Mouse (Mus musculus): ENCODE measurements around the gene Kank4. TPM values are rescaled to one million over a fixed set of nuclear protein-coding genes. Genes with fewer than 3 reads are reported as not detected.
"Not testable (repeated sequence)": the region's sequence is repeated elsewhere in the genome, so short reads cannot be mapped to it uniquely, and the experiment has no call there.

Kank4 gene
- total RNA-seq (2021) = 1 to 10 TPM; 2.3 to 3.3 TPM

- peak in 1 of 2 experiments; percentile 7 for DNase-seq
Observed at GRCm38 (mm10) chr4:98817184-98817911, at the start of gene Kank4. TSS of gene Kank4 (minus strand) at chr4:98817537.

- peak; percentile 20 to 21 for DNase-seq
Observed at GRCm38 (mm10) chr4:98865386-98866237, 48.3 kb upstream of the Kank4 start.

GRCm38 (mm10) chr4:98864546-98864945 lies 47.2 kb upstream of the Kank4 start:
- no peak for DNase-seq

DNA sequence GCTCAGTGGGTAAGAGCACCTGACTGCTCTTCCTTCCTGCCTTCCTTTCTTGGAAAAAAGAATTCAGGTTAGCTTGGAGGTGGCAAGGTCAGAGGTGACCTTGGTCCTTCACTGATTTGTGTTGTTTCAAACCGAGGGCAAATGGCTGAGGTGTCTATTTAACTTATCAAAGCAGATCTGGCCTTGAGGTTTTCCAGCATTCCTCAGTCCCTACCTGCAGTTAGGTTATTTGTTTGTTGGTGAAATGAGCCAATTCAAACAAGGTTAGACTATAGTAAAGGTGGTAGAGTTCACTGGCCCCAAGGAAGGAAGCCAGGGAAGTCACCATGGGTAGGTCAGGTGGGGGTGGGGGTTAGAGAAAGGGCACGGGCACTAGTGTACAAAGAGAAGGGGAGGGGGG lies 46.8 kb upstream of the Kank4 start:
- DNase-seq = no peak

DNA sequence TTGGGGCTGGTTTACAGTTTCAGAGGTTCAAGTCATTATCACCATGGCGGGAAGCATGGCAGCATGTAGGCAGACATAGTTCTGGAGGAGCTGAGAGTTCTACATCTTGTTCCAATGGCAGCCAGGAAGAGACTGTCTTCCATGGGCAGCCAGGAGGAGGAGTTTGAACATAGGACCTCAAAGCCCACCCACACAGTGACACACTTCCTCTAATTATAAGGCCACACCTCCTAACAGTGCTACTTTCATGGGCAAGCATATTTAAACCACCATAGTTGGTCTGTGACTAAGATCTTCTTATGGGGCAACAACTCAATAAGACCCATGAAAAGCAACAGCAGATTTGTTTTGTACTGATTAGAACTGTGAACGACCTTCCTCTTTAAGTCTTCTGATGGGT lies 46.1 kb upstream of the Kank4 start:
- no peak for DNase-seq

DNA sequence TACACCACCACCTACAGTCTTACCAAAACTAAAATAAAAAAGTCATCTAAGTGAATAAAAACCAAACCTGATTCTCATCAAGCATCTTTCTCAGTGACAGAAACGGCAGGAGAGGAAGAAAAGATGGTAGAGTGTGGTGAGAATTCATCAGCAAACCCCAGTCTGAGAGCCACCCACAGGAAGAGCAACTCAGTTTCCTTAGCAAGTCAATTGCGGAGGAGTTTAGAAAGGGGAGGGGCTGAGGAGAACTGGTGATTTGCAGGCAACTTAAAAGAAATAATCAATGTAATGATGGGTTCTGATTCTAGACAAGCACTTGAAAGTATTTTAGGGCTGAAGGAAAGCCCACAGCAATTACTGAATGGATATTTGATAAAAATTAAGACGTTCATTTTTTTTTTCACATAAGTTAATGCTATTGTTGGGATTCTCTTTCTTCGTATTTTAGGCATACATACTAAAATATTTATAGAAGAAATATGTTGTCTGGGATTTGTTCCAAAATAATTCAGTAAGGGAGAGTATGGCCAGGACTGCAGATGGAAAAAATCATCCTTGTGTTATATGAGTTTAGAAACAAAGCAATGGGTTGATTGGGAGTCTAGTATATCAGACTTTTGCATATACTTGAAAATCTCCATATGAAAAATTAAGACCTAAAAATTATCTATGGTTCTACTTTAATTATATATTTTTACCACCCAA lies 41.0 kb upstream of the Kank4 start:
- no peak for DNase-seq

DNA sequence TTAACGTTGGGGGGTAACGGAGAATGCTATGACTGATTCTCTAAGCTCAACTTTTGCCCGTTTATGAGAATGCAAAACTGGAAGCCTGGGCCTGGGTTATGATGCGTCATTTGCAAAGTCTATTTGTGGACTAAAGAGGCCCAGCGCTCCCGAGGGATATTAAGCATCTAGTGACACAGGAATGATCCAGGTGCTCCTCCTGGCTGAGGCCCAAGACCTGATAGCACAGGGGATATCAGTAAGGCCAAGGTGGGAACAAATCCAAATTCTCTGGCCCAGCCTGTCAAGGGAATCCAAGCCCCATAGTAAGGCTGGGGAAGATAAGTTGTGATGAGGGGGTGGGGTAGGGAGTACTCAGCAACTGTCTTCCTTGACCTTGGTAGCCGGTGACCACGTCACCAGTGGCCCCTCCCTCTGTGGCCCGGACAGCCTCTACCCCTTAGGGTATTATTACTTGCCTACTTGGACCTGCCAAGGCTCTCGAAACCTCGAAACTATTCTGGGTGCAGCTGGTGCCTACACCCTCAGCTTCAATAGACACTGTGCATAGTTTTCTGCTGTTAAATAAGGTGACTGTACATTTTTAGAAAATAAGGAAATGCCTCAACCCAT lies 39.8 kb upstream of the Kank4 start:
- no peak for DNase-seq

DNA sequence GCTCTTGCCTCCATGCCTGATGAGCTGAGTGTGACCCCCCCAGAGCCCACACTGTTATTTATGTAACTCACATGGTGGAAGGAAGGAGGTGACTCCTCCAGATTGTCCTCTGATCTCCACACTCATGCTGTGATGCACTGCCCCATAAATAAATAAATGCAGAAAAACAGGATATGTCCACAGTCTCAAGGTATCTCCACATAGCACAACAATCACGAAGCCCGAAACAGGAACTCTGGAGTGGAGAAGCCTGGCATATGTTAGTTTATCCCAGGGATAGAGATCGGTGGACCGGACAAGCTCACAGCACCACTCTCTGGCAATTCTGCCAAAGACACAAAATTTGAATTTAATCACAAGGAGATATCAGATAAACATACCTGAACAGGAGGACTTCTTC lies 36.6 kb upstream of the Kank4 start:
- no peak for DNase-seq

- DNase-seq = not testable (repeated sequence)
Observed at GRCm38 (mm10) chr4:98850485-98850884, 33.1 kb upstream of the Kank4 start.

- DNase-seq = no peak
Observed at GRCm38 (mm10) chr4:98847120-98847885, 30.0 kb upstream of the Kank4 start.

DNA sequence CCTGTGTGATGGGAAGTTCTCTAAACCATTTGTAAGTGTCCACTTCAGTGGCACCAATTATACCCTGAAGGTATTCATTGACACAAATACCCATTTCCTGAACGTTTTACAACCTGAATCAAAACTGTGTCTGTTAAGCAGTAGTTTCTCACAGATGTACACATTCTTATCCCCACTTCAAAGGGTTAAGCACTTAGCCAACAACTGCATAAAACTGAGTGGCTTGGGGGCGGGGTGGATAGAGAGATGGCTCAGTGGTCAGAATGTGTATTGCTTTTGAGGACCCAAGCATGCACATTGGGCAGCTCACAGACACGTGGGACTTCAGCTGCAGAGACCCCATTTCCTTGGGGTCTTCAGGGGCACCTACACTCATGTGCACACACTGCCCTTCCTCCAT lies 29.1 kb upstream of the Kank4 start:
- DNase-seq = no peak

- DNase-seq = no peak
Observed at GRCm38 (mm10) chr4:98845687-98846125, 28.4 kb upstream of the Kank4 start.

- no peak for DNase-seq
Observed at GRCm38 (mm10) chr4:98845201-98845600, 27.9 kb upstream of the Kank4 start.

GRCm38 (mm10) chr4:98843906-98844597 lies 26.7 kb upstream of the Kank4 start:
- no peak for DNase-seq

DNA sequence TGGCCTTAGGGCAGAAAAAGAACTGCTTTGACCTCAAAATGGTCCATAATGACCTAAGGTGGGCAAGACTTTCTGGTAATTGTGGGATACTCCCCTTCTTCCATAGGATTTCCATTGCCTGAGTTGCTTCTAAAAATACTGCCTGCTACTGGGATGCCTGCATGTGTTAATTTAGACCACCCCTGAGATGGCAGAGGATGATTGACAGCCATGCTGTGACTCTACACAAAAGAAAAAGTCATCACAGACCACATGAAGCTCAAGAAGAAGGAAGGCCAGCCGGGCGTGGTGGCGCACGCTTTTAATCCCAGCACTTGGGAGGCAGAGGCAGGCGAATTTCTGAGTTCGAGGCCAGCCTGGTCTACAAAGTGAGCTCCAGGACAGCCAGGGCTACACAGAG lies 23.9 kb upstream of the Kank4 start:
- DNase-seq = not testable (repeated sequence)

DNA sequence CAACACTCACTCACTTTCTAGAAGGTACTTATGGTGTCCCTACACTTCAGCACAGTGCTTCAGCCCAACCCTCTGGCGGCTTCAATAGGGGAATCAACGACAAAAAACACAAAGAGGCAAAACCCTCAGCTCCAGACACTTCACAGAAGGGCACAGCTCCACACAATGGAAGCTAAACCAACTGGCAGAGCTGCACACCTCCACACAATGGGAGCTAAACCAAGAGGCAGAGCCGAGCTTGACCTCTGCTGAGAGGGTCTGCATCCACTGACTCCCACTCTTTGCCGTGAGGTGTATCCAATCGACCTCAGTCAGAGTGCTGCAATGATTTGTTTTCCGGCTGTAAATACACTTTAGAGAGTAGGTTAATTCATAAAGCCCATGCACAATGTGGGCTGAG lies 23.2 kb upstream of the Kank4 start:
- no peak for DNase-seq

DNA sequence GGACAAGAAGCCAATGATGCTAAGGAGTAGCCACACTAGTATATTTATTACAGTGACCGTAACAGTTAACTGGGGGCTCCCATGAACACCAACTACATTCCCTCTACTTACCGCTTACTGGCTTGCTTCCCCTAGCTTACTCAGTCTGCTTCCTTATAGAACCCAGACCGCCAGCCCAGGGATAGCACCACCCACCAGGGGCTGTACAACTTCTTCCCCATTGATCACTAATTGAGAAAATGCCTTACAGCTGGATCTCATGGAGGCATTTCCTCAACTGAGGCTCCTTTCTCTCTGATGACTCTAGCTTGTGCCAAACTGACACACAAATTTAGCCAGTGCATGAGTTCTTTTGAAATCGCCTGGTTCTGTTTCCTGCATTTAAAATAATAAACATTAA lies 21.6 kb upstream of the Kank4 start:
- no peak for DNase-seq

DNA sequence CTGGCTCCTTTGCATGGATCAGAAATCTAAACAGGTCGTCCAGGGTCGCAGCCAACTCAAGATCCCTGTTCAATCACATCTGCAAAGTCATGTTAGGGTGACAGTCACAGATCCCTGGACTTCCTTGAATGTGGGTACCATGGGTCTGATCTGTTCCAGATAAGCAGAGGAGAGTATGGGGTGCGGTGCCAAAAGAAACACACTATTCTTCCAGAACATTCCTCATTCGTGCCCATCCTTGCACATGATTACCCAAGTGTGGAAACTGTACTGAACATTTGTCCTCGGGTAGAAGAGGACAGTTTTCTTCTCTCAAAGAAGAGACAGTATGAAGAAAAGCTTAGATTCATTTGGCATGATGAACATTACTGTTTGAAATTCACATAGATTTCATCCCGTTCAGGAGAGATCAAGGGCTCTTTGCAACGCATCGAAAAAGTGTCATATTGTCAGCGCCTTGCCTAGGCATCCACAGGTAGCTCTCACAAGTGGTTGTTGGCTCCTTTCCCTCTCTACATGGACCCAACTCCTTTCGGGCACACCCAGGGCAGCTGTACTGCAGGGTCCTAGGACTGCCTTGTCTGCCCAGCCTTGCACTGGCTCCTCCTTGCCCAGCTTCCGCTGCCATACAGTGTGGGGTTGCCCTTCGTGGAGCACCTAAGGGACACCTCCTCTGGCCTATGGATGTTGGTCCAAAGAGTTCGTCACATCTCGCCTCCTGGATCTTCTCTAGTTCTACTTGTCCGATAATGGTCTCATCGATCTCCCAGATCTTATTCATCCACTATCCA lies 20.6 kb upstream of the Kank4 start:
- DNase-seq = no peak

DNA sequence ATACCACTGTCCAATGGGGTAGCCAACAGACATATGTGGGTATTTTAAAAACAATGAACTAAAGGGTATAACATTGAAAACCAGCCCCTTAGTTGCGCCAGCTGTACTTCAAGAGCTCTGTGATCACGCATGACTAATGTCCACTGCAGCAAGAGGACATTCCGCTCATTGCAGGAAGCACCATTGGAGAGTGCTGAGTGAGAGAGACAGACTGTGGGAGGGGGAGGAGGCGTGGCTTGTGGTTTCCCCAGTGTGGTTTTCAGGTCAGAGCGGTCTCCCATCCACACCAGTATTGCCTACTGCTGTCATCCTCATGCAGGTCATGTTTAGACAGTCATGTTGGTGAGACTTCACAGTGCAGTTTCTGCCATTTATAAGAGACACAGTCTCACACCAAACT lies 19.2 kb upstream of the Kank4 start:
- DNase-seq = no peak

DNA sequence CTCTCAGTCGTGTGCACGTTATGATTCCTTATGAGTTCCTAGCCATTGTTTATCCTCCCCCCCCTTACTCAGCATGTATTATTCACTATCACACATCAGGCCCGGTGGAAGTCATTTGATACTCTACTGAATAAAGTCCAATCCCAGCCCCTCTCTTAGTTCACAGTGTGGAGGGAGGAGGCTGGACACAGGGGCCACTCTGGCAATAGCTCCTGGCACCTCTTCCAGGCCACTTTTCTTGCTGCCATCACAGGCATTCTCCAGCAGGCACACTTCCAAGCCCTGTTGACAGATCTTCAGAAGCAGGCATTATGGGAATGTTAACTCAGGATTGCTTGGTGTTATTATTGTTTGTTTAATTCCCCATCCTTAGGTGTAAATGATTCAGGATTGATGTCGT lies 17.4 kb upstream of the Kank4 start:
- no peak for DNase-seq
